Mouse (Mus musculus) adrenal gland (tissue): ENCODE measurements around the gene Trpm3.

Experiments used
- intact Hi-C: fragments of 180-260 bp; cut with DNase I; formaldehyde crosslinking; loops from one replicate; pipeline ENCODE4 v1.15.1; 2025

Gene Trpm3

DNA sequence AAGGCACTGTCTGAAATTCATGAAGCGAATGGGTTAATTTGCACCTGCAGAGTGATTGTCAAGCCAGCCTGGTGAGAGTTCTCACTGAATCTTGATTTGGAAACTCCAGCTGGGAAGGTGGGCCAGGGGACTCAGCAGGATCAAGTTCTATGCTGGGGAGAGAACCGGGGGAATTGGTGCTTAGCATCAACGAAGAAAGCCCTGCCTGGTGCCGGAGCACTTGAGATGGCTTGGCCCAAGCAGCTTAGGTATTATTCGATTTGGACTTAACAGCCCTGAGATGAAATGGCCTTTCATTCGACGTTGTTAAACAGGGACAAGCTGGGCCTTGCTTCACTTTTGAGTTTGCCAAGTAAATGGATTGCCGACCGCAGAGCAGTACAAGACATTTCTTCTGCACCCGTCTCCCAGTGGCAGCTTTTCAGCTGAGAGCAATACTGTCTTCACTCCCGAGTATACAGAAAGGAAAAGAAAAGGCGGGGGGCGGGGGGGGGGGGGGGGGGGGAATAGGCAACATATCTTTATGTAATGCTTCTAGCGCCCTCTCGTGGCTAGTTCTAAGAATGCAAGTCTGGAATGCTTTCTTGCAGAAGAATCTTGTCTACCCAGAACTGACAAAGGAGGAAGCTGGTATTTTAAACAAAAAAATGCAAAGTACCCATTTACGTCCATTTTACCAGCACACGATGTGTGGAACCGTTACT, 165.3 kb downstream of the Trpm3 start:
- intact Hi-C loops: loop anchor here (5.0 to 10.0 kb wide), 3 partner anchors 529 to 732 kb away; partner anchors contain the start of gene Cemip2

DNA sequence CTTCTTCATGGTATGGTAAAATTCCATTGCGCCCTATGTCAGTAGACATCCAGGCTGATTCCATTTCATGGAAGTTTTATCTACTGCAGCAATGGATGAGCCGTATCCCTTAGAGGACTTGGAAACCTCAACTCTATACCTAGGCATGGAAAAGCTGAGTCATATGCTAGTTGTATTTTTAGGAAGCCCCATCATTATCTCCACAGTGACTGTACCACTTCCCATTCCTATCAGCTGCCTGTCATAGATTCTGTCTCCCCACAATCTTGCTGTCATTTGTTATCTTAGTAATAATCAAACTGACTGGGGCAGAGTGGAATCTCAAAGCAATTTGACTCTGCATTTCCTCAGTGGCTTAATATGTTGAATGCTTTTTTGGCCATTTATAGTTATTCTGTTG, 169.2 kb downstream of the Trpm3 start:
- intact Hi-C loops: loop anchor here (10.0 kb wide), 2 partner anchors 533 to 563 kb away; partner anchors contain the start of gene Cemip2

DNA sequence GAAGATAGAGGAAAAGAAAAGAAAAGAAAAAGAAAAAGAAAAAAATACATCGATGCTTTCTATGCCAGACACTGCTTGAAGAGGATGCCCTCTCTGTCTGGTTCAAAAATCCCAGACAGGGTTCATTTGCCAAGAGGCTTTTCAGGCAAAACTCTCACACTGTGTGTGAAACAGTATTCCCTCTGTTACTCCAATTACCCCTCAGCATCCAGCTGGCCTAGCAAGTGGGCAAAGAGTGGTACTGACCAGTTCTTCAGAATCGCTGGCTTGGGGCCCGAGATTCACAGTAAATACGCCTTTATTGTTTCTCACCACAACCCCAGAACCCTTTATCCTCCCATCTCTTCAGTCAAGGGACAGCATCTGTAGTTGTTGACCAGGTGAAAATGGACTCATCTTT, 178.5 kb downstream of the Trpm3 start:
- intact Hi-C loops: no loop called here

DNA sequence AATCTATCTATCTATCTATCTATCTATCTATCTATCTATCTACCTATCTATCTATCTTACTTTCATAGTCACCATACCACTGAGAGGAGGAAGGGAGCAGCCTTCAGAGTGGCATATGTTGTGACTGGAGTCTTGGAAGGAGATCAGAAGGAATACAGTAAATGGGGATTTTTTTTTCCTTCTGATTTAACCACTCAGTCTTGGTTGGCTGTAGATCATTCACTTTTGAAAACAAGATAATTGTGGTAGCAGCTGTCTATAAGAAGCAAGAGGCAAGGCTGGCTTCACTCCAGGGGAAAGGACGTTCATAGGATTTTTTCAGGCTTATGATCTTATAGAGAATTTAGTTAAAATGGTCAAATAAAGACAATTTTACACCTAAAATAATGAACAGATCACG, 188.0 kb downstream of the Trpm3 start:
- intact Hi-C loops: no loop called here

DNA sequence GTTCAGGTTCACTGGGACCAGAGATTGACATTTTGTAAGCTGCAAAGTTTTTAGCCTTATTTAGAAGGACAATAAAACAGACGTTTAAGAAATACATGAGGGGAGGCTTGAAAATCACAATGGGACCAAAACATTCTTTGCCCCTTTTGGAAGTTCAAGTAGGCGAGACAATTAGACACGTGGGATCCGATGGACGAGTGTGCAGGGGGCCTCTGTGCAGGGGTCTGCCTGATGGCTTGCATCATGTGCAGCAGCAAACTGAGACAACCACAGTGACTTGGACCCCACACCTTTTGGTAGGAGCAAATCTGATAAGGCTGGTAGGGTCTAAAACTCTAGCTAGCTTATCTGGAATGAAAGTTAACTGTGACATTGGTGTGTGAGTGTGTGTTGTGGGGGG, 188.4 kb downstream of the Trpm3 start:
- intact Hi-C loops: no loop called here

DNA sequence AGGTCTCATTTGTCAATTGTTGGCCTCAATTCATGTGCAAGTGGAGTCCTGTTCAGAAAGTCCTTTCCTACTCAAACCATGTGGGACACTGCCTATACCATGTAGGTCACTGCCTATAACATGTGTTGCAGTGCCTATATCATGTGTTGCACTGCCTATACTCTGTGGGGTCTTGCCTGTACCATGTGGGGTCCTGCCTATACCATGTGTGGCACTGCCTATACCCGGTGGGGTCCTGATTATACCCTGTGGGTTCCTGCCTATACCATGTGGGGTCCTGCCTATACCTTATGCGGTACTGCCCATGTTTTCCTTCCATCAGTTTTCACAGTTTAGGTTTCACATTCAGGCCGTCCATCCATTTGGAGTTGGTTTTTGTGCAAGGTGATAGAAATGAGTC, 197.4 kb downstream of the Trpm3 start:
- intact Hi-C loops: loop anchor here (2.0 to 5.0 kb wide), 2 partner anchors 216 to 547 kb away; no protein-coding TSS in a partner anchor

DNA sequence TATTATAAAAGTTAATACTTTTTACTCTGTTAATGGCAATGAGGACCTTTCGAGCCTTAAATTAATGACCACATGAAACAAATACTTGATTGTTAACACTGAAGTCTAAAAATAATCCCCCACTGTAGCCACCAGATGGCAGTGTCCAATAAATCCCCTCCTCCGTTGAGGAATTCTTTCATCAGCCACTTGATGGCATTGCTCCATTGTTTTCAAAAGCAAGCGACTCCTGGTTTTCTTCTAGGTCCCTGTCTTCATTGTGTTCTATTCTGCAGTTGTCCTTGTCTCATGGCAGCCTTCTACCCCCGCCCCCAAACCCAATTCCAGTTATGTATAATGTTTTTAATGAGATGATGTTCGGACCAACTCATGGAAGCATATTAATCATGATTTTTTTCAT, 198.6 kb downstream of the Trpm3 start:
- intact Hi-C loops: loop anchor here (1.0 to 5.0 kb wide), 3 partner anchors 215 to 545 kb away; no protein-coding TSS in a partner anchor

DNA sequence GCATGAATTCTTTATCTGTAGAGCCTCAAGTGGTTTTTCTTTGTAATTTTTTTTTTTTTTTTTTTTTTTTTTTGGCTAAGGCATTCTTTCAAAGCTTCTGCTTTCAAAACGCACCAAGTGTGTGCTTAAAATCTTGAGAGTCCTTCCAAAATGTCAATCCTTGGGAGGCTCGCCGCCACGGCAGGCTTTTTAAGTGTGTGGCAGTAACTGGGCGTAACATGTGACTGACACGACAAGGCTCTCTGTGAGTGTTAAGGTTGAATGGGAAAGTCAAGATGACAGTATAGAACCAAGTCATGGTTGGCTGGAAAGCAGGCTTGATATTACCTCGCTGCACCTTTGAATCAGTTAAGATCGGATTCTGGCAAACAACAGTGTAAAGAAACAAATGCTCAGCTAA, 200.1 kb downstream of the Trpm3 start:
- intact Hi-C loops: loop anchor here (5.0 kb wide), 1 partner anchor 213 kb away; no protein-coding TSS in a partner anchor

DNA sequence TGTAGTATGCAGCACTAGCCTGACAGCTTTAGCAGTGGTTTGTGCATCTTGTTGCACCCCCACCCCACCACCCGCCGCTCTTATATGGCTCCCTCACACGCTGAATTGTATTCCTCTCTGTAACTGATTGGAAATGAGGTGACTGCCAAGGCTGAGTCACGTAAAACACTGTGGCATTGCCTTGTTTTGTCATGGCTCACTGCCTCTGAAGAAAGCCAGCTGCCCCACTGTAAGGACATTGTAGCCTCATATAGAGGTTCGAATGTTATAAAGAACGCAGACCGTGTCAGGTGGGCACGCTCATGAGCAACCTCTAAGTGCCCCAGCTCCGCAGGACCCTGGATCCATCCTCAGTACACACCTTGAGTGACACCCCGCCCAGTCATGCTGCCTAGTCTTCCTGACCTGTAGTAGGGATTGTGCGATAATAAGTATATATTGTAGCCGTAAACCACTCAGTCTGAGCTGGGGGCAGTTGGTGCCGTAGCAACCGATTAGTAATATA, 215.2 kb downstream of the Trpm3 start:
- intact Hi-C loops: no loop called here

DNA sequence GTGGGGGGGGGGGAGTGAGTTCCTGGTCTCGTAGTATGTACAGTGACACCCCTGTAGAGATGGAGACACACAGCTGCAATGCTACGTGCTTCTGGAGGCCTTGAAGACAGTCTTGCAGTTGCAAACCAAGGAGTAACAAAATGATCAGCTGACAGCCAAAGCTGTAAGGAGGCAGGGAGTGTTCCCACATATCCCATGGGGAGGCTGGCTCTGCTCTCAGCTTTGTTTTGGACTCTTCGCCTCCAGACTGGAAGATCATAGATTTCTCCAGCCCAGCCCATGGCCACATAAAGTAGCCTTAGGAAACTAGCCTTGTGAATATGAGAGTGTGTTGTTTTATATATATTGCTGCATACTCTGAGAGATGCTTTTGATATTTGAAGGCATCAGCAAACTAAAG, 248.0 kb downstream of the Trpm3 start:
- intact Hi-C loops: no loop called here

DNA sequence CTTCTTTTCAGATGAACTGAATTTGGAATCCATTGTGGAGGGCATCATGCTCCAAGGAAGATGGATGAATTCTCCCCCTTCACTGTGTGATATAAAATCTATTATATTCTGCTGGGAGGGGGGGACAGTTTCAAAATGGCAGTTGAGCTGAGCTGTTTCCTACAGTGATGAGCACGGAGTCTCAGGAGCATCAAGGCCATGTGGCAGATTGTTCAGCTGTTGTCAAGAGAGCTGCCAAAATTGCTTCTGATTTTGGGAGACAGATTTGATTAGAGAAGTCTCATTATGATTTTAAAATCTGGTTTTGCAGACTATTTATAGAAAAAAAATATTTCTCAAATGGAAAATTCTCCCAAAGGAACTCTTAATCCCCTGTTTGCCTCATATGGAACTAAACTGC, 255.9 kb downstream of the Trpm3 start:
- intact Hi-C loops: no loop called here

DNA sequence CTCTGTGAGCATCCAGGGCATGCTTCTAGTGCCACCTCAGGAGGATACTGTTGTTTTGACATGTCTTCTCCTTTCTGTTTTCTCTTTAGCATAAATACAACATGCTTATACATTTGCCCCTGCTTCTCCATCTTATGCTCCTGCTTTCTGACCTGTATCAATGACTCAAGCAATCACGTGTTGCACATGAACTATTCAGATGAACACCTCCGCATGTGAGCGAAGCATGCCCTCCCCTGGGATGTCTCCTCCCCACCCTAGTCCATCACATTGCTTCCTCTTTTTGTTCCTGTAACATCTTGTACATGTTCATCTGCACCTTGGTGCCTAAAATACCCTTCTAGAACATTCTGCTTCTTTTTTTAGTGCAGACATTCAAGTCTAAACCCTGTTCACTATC, 265.2 kb downstream of the Trpm3 start:
- intact Hi-C loops: no loop called here

DNA sequence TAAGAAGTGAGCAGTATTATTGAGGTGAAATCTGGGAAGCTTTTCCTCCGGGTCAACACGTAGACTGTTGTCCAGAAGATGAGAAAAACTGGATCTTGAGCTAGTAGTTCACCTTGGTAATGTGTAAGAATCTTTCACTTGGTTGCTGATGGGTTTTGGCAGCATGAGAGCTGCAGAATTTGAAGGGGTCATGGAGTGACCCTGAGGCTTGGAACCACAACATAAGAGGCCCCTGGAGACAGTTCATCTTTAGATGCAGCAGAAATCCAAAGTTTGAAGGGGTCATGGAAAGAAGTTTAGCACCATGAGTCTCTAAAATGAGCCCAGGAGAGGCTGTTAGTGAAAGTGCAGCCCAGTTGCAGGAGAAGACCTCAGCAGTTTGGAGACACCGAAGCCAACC, 279.4 kb downstream of the Trpm3 start:
- intact Hi-C loops: no loop called here

DNA sequence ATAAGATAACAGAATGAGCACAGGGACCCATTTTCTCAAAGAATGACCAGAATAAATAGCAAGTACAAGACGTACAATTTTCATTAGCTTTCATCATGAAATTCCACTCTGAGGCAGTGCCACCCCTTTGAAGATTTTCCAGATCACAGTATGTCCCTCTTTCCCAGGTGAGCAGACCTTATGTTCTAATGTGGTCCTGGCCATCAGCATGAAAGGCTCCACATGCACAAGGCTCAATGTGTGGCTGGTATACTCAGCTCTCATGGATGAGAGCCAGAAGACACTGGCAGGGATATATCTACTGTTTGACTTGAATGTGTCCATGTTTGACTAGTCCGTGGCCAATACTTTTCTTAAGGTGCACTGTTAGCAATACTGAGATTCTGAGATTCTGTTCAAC, 298.4 kb downstream of the Trpm3 start:
- intact Hi-C loops: no loop called here

DNA sequence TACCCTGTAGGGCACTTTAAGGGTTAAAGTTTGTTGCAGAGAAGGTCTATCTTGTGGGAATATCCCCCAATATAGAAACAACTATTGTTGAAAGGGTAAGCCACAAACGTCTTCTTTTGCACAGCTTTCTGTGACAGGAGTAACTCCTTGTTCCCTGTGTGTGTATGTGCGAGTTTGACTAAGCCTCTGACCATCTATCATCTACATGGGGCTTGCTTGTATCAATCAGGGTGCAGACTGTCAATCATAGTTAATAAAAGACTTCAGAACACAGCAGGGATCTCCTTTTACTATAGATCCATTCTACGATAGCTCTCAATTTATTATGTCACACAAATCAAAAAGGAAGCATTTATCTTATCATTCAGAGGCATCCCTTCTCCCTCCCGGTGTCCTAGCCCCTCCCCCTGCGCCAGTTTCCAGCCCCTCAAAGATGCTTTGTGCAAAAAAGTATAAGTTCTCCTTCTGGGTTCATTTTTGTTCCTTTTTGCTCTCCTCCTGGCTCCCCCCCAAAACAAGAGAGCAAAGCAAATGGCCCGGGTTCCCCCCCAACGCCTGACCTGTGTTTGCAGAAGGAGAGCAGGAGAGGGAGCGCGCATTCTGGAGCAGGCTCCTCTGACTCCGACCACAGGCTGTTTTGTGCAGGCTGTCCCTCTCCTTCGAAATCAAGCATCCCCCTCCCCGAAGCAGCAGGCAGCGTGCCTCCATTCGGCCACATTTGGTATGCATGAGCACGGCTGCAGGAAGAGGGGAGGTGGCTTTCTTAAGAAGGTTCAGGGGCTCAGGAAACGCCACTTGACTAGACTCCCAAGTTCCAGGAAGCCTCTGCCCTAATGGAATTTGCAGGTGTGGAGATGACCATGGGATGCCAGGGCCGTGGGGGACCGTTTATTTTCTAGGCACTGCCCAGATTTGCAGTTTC, 308.8 kb downstream of the Trpm3 start:
- intact Hi-C loops: no loop called here

DNA sequence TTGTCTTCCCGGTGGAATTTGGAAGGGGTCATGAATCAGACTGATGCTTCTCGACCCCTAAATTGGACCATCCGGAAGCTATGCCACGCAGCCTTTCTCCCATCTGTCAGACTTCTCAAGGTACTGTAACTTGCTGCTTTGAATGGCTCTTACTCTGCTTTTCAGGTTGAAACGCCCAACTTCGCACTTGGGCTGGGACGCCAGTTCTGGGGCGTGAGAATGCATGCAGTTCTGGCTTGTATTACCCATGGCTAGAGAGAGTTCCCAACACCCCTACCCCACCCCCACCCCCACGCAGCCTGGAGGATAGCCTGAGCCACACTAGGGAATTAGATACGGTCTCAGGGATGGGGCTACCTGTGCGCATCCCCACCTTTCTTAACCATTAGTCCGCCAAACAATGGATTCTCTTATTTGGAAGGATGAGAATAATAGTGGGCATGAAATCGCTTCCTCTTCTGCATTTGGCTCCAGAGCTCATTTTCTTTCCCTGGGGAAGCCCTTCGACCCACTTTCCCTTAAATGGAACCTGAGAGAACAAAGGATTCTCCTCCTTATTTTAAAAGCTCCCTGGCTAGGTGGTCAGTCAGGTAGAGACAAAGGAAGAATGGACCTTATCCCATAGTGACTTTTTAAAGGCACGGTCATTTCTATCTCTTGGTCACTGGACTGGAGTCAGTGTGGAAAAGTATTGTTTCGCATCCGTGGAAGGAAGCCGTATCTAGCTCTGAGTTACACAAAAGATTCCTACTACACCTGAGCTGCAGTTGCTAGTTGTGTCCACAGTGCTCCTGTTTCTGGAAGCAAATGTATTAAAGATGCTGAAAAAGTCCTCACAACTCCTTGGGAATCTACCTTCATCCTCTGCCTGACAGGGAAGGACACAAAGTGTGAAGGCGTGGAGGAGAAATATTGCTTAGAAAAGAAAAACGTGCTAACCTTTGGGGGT, 309.8 kb downstream of the Trpm3 start:
- intact Hi-C loops: no loop called here

DNA sequence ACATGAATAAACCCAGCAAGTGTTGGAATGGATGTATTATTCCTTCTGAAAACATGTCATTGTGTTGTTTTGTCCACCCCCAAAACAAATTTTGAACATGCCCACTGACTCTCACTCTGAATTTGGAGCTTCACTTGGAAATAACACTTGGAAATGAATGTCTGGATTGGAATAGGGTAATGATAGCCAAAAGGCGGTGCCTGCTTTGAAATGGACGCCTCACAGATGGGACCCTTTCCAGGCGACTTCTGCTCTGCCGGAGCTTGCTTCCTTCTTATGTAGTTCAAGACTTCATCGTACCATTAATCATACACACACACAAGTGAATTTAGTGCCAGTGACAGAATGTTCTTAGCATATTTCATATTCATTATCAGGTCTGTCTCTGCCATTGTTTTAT, 312.4 kb downstream of the Trpm3 start:
- intact Hi-C loops: no loop called here

DNA sequence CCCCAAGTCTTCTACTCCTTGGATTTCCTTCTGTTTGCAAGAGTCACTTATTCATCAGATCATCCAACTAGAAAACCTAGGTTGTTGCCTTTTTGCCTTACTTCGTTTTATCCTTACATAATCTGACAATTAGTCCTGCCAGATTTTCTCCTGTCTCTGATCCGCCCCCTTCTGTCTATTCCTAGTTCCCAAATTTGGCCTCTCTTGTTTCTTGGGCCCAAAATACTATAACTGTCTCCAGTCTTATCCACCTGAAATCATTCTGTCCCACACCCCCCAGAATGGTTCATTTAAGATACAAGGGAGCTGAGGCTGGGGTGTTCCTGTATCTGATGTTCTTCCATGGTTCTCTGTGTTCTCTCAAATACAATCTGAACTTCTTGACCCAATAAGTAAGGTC, 318.1 kb downstream of the Trpm3 start:
- intact Hi-C loops: no loop called here

DNA sequence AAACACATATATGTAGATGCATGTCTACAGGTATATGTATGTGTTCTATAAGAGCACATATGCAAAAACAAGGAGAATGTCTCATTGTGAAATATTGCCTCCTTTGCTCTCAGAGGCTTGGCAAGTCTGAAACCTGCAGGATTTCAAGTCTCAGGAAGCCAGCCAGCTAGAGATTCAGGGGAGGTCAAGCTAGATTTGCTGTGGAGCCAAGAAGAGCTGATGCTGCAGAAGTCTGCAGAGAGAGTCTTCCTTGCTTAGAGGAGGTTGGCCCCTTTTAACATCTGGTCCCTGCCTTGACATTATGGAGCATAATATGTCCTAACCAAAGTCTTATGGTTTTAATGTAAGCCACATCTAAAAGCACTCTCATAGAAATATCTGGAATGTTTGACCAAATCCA, 323.2 kb downstream of the Trpm3 start:
- intact Hi-C loops: no loop called here

DNA sequence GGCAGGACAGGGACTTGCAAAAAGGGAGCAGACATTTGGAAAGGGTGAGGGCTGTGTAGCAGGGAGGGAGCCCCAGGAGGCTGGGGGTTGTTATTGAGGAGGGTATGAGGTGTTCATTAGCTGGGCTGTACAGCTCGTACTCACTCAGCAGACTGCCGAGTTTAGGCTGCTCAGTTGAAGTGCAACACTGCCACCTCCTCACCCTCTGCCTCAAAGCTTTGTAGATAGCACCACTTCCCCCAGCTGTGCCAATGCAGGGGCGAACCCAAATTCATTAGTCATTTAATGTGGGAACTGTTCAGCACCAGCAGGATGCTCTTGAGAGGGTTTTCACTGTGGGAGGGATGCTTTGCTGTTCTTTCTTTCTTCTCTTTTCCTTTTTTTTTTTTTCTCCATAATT, 324.7 kb downstream of the Trpm3 start:
- intact Hi-C loops: no loop called here

DNA sequence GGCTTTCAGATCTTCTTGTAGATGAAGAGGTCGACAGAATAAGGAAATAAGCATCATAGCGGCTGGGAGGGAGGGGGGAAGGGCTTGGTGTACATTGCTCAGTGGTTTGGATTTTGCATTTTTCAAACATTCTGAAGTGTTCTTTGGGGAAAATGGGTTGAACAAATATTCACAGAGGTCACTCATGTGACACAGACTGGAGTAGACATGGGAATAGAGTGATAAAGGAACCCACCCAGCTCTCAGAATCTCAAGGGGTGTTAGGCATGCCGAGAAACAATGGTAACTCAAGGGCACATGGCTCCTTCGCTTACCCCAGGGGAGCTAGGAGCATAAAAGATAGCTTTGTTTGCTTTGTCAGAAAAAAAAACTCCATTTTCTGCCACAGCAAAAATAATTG, 330.8 kb downstream of the Trpm3 start:
- intact Hi-C loops: no loop called here
